Mouse (Mus musculus) C2C12 (cell line): ENCODE results near the gene Meis1.

Experiments
- CEBPB ChIP-seq: IDR thresholded peaks from one replicate; pipeline ENCODE4 v1.6.1; 2011; ENCODE audit warnings: low read depth, mild to moderate bottlenecking, control low read depth, moderate library complexity
- CTCF ChIP-seq: IDR thresholded peaks from one replicate; pipeline ENCODE4 v1.5.1; 2011; ENCODE audit not compliant: control insufficient read depth, insufficient read depth, insufficient read length
- FOSL1 ChIP-seq: IDR thresholded peaks from one replicate; pipeline ENCODE4 v1.8.0; 2011; ENCODE audit warnings: mild to moderate bottlenecking, low read length; ENCODE audit not compliant: poor library complexity, insufficient read depth, severe bottlenecking
- MAX ChIP-seq: IDR thresholded peaks from one replicate; pipeline ENCODE4 v1.6.1; 2011; ENCODE audit warnings: mild to moderate bottlenecking, control low read depth
- MYOD1 ChIP-seq: IDR thresholded peaks from one replicate; pipeline ENCODE4 v1.6.1; 2011; ENCODE audit warnings: low read depth; ENCODE audit not compliant: control insufficient read depth, insufficient read length
- USF1 ChIP-seq: IDR thresholded peaks from one replicate; pipeline ENCODE4 v1.6.1; 2011; ENCODE audit warnings: low read depth, mild to moderate bottlenecking, control low read depth, moderate library complexity

GRCm38 (mm10) chr11:18988637-18989263, 30.0 kb downstream of the Meis1 start:
- no peak for TF ChIP-seq CTCF
- no peak for TF ChIP-seq MAX
- TF ChIP-seq FOSL1 = peak; percentile 85
- no peak for TF ChIP-seq USF1
- peak; percentile 43 for TF ChIP-seq MYOD1
- TF ChIP-seq CEBPB = no peak
